Mouse (Mus musculus) liver, embryonic 11.5 days (tissue): Measurements from ENCODE around the gene Spats2. TPM values are rescaled to one million over a fixed set of nuclear protein-coding genes. Genes with fewer than 3 reads are reported as not detected.
A peak's percentile ranks its signal among the peaks of the same experiment; 100 is the strongest.
"Not testable (repeated sequence)": the region's sequence is repeated elsewhere in the genome, so short reads cannot be mapped to it uniquely, and the experiment has no call there.

Experiments
- ATAC-seq: fragments of 200-750 bp; cut with Nextera tagmentation; replicated peaks from 2 replicates; pipeline ENCODE4 v1.8.0; 2017; ENCODE audit warnings: moderate number of reproducible peaks, mild to moderate bottlenecking, moderate TSS enrichment, moderate library complexity; ENCODE audit not compliant: low FRiP score
- DNase-seq: peaks from one replicate; pipeline ENCODE4 v3.0.0-alpha.2; 2017; ENCODE audit warnings: low spot score
- H3K27ac ChIP-seq: fragments of 300-500 bp; sonication (generic); 2 replicates; pipeline ENCODE4 v1.5.1; 2014; ENCODE audit warnings: mild to moderate bottlenecking, low read depth, low read length, control low read depth
- H3K27me3 ChIP-seq: fragments of 300-500 bp; sonication (generic); replicated peaks from 2 replicates; pipeline ENCODE4 v1.6.1; 2014; ENCODE audit warnings: low read length, mixed read lengths; ENCODE audit not compliant: control insufficient read depth, insufficient read depth
- H3K36me3 ChIP-seq: fragments of 300-500 bp; sonication (generic); 2 replicates; pipeline ENCODE4 v1.6.1; 2014; ENCODE audit warnings: mild to moderate bottlenecking, low read length, moderate library complexity, mixed read lengths; ENCODE audit not compliant: control insufficient read depth, insufficient read depth
- H3K4me1 ChIP-seq: fragments of 300-500 bp; sonication (generic); replicated peaks from 2 replicates; pipeline ENCODE4 v1.6.1; 2014; ENCODE audit warnings: low read length, mixed read lengths; ENCODE audit not compliant: control insufficient read depth, insufficient read depth
- H3K4me2 ChIP-seq: fragments of 300-500 bp; sonication (generic); 2 replicates; pipeline ENCODE4 v1.6.1; 2014; ENCODE audit warnings: mild to moderate bottlenecking, control low read depth, moderate library complexity
- H3K4me3 ChIP-seq: fragments of 300-500 bp; sonication (generic); 2 replicates; pipeline ENCODE4 v1.5.1; 2014; ENCODE audit warnings: low read depth, low read length, control low read depth
- H3K9ac ChIP-seq: fragments of 300-500 bp; sonication (generic); 2 replicates; pipeline ENCODE4 v1.6.1; 2014; ENCODE audit warnings: low read depth, low read length, control low read depth
- H3K9me3 ChIP-seq: fragments of 300-500 bp; sonication (generic); 2 replicates; pipeline ENCODE4 v1.6.1; 2016; ENCODE audit warnings: low read length, inconsistent platforms, mixed read lengths; ENCODE audit not compliant: control insufficient read depth
- WGBS: fragments of 180-500 bp; shearing (Covaris S2); extraction: QIAGEN DNeasy Blood & Tissue Kit; methylation state at CpG from one replicate; pipeline ENCODE4 v1.1.7; 2014; 5-methylcytosine and 5-hydroxymethylcytosine counted together
- polyA plus RNA-seq: library from polyadenylated mRNA; unstranded; fragments of >200 nt; fragmentation: Nextera tagmentation; extraction: Ambion mirVana; gene quantifications from 2 replicates; pipeline ENCODE4 v1.2.1, GENCODE M21; 2014

Gene Spats2
- polyA plus RNA-seq, 1 experiment from 2014 or later: 35.0 TPM

- peaks cover 4% of the 10 kb centered on the region; the same call in 1 of the 2 replicates for H3K9me3 ChIP-seq
- 64% methylated on average over 6 of the region's 6 CpGs for WGBS
Observed at GRCm38 (mm10) chr15:99139669-99140068, 14.0 kb downstream of the Spats2 start.

GRCm38 (mm10) chr15:99150516-99150915 is 24.8 kb downstream of the Spats2 start:
- H3K4me3 ChIP-seq: no peak overlapping the region
- H3K4me2 ChIP-seq: no peak overlapping the region
- DNase-seq (no peak), ATAC-seq (no peak)
- H3K4me1 ChIP-seq: no peaks in the 10 kb centered on the region
- H3K9me3 ChIP-seq: no peaks in the 10 kb centered on the region
- 90% methylated on average over 7 of the region's 7 CpGs for WGBS
- no peaks in the 10 kb centered on the region for H3K27me3 ChIP-seq
- H3K27ac ChIP-seq: no peak overlapping the region
- peaks cover 21% of the 10 kb centered on the region for H3K36me3 ChIP-seq
- H3K9ac ChIP-seq: no peak overlapping the region

More at GRCm38 (mm10) chr15:99139669-99140068, 14.0 kb downstream of the Spats2 start:
- peak; percentile 47 for DNase-seq
- no peak for ATAC-seq
- no peak overlapping the region for H3K27ac ChIP-seq
- peaks cover 6% of the 10 kb centered on the region for H3K36me3 ChIP-seq
- peaks cover 16% of the 10 kb centered on the region for H3K4me1 ChIP-seq
- H3K27me3 ChIP-seq: no peaks in the 10 kb centered on the region
- no peak overlapping the region for H3K9ac ChIP-seq
- H3K4me3 ChIP-seq: no peak overlapping the region
- no peak overlapping the region for H3K4me2 ChIP-seq

- no peak for DNase-seq
- H3K36me3 ChIP-seq: peaks cover 16% of the 10 kb centered on the region
- no peak overlapping the region for H3K4me2 ChIP-seq
- H3K9me3 ChIP-seq: no peaks in the 10 kb centered on the region
- H3K4me3 ChIP-seq: no peak overlapping the region
- no peak overlapping the region for H3K9ac ChIP-seq
- H3K4me1 ChIP-seq: no peaks in the 10 kb centered on the region
- 77% methylated on average over 8 of the region's 8 CpGs for WGBS
- no peaks in the 10 kb centered on the region for H3K27me3 ChIP-seq
- H3K27ac ChIP-seq: no peak overlapping the region
- no peak for ATAC-seq
Observed at GRCm38 (mm10) chr15:99151324-99151723, 25.6 kb downstream of the Spats2 start.

GRCm38 (mm10) chr15:99153466-99153865 is 27.8 kb downstream of the Spats2 start:
- Histone ChIP-seq H3K9me3 (no peaks in the 10 kb centered on the region), H3K4me3 (no peak overlapping the region), H3K36me3 (peaks cover 9% of the 10 kb centered on the region), H3K9ac (no peak overlapping the region), H3K27ac (no peak overlapping the region), H3K27me3 (no peaks in the 10 kb centered on the region), H3K4me2 (no peak overlapping the region), H3K4me1 (no peaks in the 10 kb centered on the region)
- DNase-seq (no peak), ATAC-seq (no peak)
- WGBS: 91% methylated on average over 8 of the region's 8 CpGs

GRCm38 (mm10) chr15:99154515-99154914 is 28.8 kb downstream of the Spats2 start:
- ATAC-seq, H3K4me1 ChIP-seq, H3K9me3 ChIP-seq, H3K9ac ChIP-seq, H3K4me3 ChIP-seq, H3K4me2 ChIP-seq, DNase-seq, H3K27ac ChIP-seq, H3K27me3 ChIP-seq, H3K36me3 ChIP-seq: not testable (repeated sequence)
- 74% methylated on average over 10 of the region's 10 CpGs for WGBS

- Histone ChIP-seq H3K27ac (no peak overlapping the region), H3K4me2 (no peak overlapping the region), H3K9me3 (no peaks in the 10 kb centered on the region), H3K9ac (no peak overlapping the region), H3K4me1 (no peaks in the 10 kb centered on the region), H3K36me3 (peaks cover 8% of the 10 kb centered on the region), H3K27me3 (no peaks in the 10 kb centered on the region), H3K4me3 (no peak overlapping the region)
- WGBS: 70% methylated on average over 12 of the region's 12 CpGs
- DNase-seq: no peak
- no peak for ATAC-seq
Observed at GRCm38 (mm10) chr15:99163512-99164365, 38.0 kb downstream of the Spats2 start.

- Histone ChIP-seq H3K27me3 (no peaks in the 10 kb centered on the region), H3K9me3 (no peaks in the 10 kb centered on the region), H3K9ac (no peak overlapping the region), H3K36me3 (peaks cover 19% of the 10 kb centered on the region), H3K4me3 (no peak overlapping the region), H3K27ac (no peak overlapping the region), H3K4me1 (no peaks in the 10 kb centered on the region), H3K4me2 (no peak overlapping the region)
- ATAC-seq (no peak), DNase-seq (no peak)
- 88% methylated on average over 6 of the region's 6 CpGs for WGBS
Observed at GRCm38 (mm10) chr15:99172131-99172530, 46.4 kb downstream of the Spats2 start.

GRCm38 (mm10) chr15:99179639-99180038 is 53.9 kb downstream of the Spats2 start:
- no peak overlapping the region for H3K27ac ChIP-seq
- H3K4me1 ChIP-seq: 0 out of 2 replicates have a peak, but pooled peaks cover 3% of the 10 kb centered on the region
- DNase-seq: no peak
- WGBS: 88% methylated on average over 1 of the region's 2 CpGs
- no peaks in the 10 kb centered on the region for H3K9me3 ChIP-seq
- peaks cover 30% of the 10 kb centered on the region for H3K36me3 ChIP-seq
- no peak for ATAC-seq
- H3K4me2 ChIP-seq: no peak overlapping the region
- H3K4me3 ChIP-seq: no peak overlapping the region
- H3K27me3 ChIP-seq: no peaks in the 10 kb centered on the region
- no peak overlapping the region for H3K9ac ChIP-seq
